Mouse (Mus musculus) hindbrain, embryonic 13.5 days (tissue): ENCODE measurements around the gene Tmem236. TPM values are rescaled to one million over a fixed set of nuclear protein-coding genes. Genes with fewer than 3 reads are reported as not detected.

Source experiments
- ATAC-seq: fragments of 200-750 bp; cut with Nextera tagmentation; 2 replicates; pipeline ENCODE4 v1.8.0; 2017; ENCODE audit warnings: moderate TSS enrichment; ENCODE audit not compliant: low FRiP score
- H3K27ac ChIP-seq: fragments of 300-500 bp; sonication (generic); 2 replicates; pipeline ENCODE4 v1.5.1; 2015; ENCODE audit warnings: inconsistent platforms, mild to moderate bottlenecking, moderate library complexity
- H3K27me3 ChIP-seq: fragments of 300-500 bp; sonication (generic); 2 replicates; pipeline ENCODE4 v1.6.1; 2015; ENCODE audit warnings: mild to moderate bottlenecking, inconsistent platforms
- H3K36me3 ChIP-seq: fragments of 300-500 bp; sonication (generic); 2 replicates; pipeline ENCODE4 v1.6.1; 2015; ENCODE audit warnings: mild to moderate bottlenecking, inconsistent platforms
- H3K4me1 ChIP-seq: fragments of 300-500 bp; sonication (generic); replicated peaks from 2 replicates; pipeline ENCODE4 v1.6.1; 2015; ENCODE audit warnings: inconsistent platforms
- H3K4me2 ChIP-seq: fragments of 300-500 bp; sonication (generic); 2 replicates; pipeline ENCODE4 v1.6.1; 2015; ENCODE audit warnings: inconsistent platforms, mild to moderate bottlenecking, moderate library complexity
- H3K4me3 ChIP-seq: fragments of 300-500 bp; sonication (generic); 2 replicates; pipeline ENCODE4 v1.5.1; 2015; ENCODE audit warnings: mild to moderate bottlenecking, inconsistent platforms
- H3K9ac ChIP-seq: fragments of 300-500 bp; sonication (generic); 2 replicates; pipeline ENCODE4 v1.6.1; 2015; ENCODE audit warnings: mild to moderate bottlenecking, inconsistent platforms
- H3K9me3 ChIP-seq: fragments of 300-500 bp; sonication (generic); 2 replicates; pipeline ENCODE4 v1.6.1; 2016; ENCODE audit warnings: inconsistent platforms
- WGBS: fragments of 180-500 bp; shearing (Covaris S2); methylation state at CpG from one replicate; pipeline ENCODE4 v1.1.7; 2015; 5-methylcytosine and 5-hydroxymethylcytosine counted together
- polyA plus RNA-seq: library from polyadenylated mRNA; unstranded; fragments of >200 nt; fragmentation: Nextera tagmentation; extraction: Ambion mirVana; gene quantifications from 2 replicates; pipeline ENCODE4 v1.2.1, GENCODE M21; 2015

Tmem236 gene
- polyA plus RNA-seq, 1 experiment from 2014 or later, result 0.06 TPM

DNA sequence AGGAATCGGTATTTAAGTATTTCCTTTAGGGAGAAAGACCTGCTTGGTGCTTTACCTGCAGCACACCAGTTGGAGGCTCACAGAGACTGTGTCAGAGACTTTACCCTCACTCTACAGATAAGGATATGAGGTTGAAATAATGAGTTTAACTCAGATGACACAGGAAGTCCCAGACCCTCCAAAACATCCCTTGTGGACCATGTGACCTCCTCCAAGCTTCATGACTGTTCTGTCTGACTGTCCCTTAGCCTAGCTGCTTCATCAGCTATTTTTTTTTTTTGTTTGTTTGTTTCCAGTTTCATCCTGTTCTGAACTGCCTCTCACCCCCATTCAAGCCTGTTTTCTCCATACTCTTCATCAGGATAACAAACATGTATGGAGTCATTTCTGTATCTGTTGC is 58.6 kb downstream of the Tmem236 start:
- ATAC-seq, result no peak

DNA sequence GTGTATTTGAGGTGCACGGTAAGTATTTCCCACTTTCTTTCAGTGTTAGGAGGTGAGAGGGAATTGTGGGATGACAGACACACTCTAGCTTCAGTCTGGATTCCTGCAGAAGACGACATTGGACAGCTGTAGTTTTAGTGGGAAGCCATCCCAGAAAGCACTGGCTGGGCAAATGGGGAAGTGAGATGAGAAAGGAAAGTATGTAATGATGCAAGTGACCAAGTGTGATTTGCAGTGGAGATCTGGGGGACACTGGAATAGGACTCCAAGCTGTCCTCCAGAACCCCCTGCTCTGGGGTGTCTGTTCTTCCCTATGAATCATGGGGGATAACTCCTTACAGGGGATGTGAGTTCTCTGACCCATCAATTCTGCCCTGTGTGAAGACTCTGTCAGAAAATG is 59.7 kb downstream of the Tmem236 start:
- no peak overlapping the region for H3K4me2 ChIP-seq
- H3K27me3 ChIP-seq, result no peaks in the 10 kb centered on the region
- no peaks in the 10 kb centered on the region for H3K36me3 ChIP-seq
- WGBS, result 78% methylated on average over 2 of the region's 2 CpGs
- no peak overlapping the region for H3K27ac ChIP-seq
- no peaks in the 10 kb centered on the region for H3K9me3 ChIP-seq
- no peaks in the 10 kb centered on the region for H3K4me1 ChIP-seq
- no peak for ATAC-seq
- H3K9ac ChIP-seq, result no peak overlapping the region
- no peak overlapping the region for H3K4me3 ChIP-seq

More for the DNA sequence above, 58.6 kb downstream of the Tmem236 start:
- no peak overlapping the region for H3K27ac ChIP-seq
- 97% methylated on average over 1 of the region's 1 CpGs for WGBS
- no peaks in the 10 kb centered on the region for H3K27me3 ChIP-seq
- H3K4me1 ChIP-seq, result no peaks in the 10 kb centered on the region
- H3K9ac ChIP-seq, result no peak overlapping the region
- no peak overlapping the region for H3K4me3 ChIP-seq
- no peaks in the 10 kb centered on the region for H3K36me3 ChIP-seq
- H3K4me2 ChIP-seq, result no peak overlapping the region
- no peaks in the 10 kb centered on the region for H3K9me3 ChIP-seq

- Histone ChIP-seq H3K27ac (no peak overlapping the region), H3K4me2 (no peak overlapping the region), H3K9ac (no peak overlapping the region), H3K27me3 (no peaks in the 10 kb centered on the region), H3K4me1 (no peaks in the 10 kb centered on the region), H3K36me3 (no peaks in the 10 kb centered on the region), H3K4me3 (no peak overlapping the region), H3K9me3 (no peaks in the 10 kb centered on the region)
- WGBS, result 89% methylated on average over 5 of the region's 5 CpGs
- no peak for ATAC-seq
Measured at GRCm38 (mm10) chr2:14235319-14235718, 61.0 kb downstream of the Tmem236 start.

- Histone ChIP-seq H3K9me3 (no peaks in the 10 kb centered on the region), H3K27ac (no peak overlapping the region), H3K9ac (no peak overlapping the region), H3K4me3 (no peak overlapping the region), H3K4me1 (no peaks in the 10 kb centered on the region), H3K27me3 (no peaks in the 10 kb centered on the region), H3K4me2 (no peak overlapping the region), H3K36me3 (no peaks in the 10 kb centered on the region)
- ATAC-seq, result no peak
- 93% methylated on average over 4 of the region's 4 CpGs for WGBS
Measured at GRCm38 (mm10) chr2:14236920-14237319, 62.6 kb downstream of the Tmem236 start.

GRCm38 (mm10) chr2:14237723-14238122 is 63.4 kb downstream of the Tmem236 start:
- H3K4me2 ChIP-seq, result no peak overlapping the region
- H3K9me3 ChIP-seq, result no peaks in the 10 kb centered on the region
- 67% methylated on average over 4 of the region's 4 CpGs for WGBS

DNA sequence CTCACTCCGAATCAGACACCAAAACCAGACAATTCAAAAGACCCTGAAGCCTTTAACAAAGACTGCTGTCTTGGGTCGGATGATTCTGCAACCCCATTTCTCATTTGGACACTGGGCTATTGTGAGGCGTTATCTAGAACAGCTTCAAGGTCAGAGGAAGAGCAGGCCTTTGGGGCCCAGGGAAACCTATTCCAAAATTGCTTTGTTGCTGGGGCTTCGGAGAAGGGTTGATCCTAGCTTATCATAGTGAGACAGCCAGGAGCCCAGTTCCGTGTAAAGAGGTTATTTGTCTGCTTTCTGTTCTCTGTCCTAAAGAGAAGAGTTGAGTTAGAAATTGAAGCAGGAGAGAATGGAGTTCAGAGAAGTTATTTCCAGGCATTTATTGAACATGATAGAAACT is 64.8 kb downstream of the Tmem236 start:
- Histone ChIP-seq H3K27ac (no peak overlapping the region), H3K4me2 (no peak overlapping the region), H3K9ac (no peak overlapping the region), H3K4me1 (no peaks in the 10 kb centered on the region), H3K27me3 (no peaks in the 10 kb centered on the region), H3K36me3 (no peaks in the 10 kb centered on the region), H3K9me3 (no peaks in the 10 kb centered on the region), H3K4me3 (no peak overlapping the region)
- ATAC-seq, result no peak
- WGBS, result 34% methylated on average over 5 of the region's 5 CpGs

More at GRCm38 (mm10) chr2:14237723-14238122, 63.4 kb downstream of the Tmem236 start:
- H3K4me3 ChIP-seq, result no peak overlapping the region
- no peaks in the 10 kb centered on the region for H3K27me3 ChIP-seq
- H3K4me1 ChIP-seq, result no peaks in the 10 kb centered on the region
- no peak overlapping the region for H3K27ac ChIP-seq
- no peak for ATAC-seq
- no peak overlapping the region for H3K9ac ChIP-seq
- H3K36me3 ChIP-seq, result no peaks in the 10 kb centered on the region

GRCm38 (mm10) chr2:14244157-14244556 is 69.8 kb downstream of the Tmem236 start:
- 92% methylated on average over 5 of the region's 5 CpGs for WGBS
- no peaks in the 10 kb centered on the region for H3K9me3 ChIP-seq
- H3K4me2 ChIP-seq, result no peak overlapping the region
- no peak overlapping the region for H3K27ac ChIP-seq
- H3K27me3 ChIP-seq, result no peaks in the 10 kb centered on the region
- H3K4me1 ChIP-seq, result no peaks in the 10 kb centered on the region
- H3K4me3 ChIP-seq, result no peak overlapping the region
- H3K9ac ChIP-seq, result no peak overlapping the region
- H3K36me3 ChIP-seq, result no peaks in the 10 kb centered on the region
- no peak for ATAC-seq

- no peak overlapping the region for H3K27ac ChIP-seq
- ATAC-seq, result no peak
- no peaks in the 10 kb centered on the region for H3K27me3 ChIP-seq
- no peak overlapping the region for H3K4me3 ChIP-seq
- WGBS, result 91% methylated on average over 2 of the region's 2 CpGs
- no peaks in the 10 kb centered on the region for H3K36me3 ChIP-seq
- H3K9me3 ChIP-seq, result no peaks in the 10 kb centered on the region
- no peaks in the 10 kb centered on the region for H3K4me1 ChIP-seq
- no peak overlapping the region for H3K9ac ChIP-seq
- no peak overlapping the region for H3K4me2 ChIP-seq
Measured at GRCm38 (mm10) chr2:14244668-14245067, 70.3 kb downstream of the Tmem236 start.

GRCm38 (mm10) chr2:14249839-14250564 is 75.7 kb downstream of the Tmem236 start:
- no peak overlapping the region for H3K4me2 ChIP-seq
- no peak overlapping the region for H3K4me3 ChIP-seq
- no peaks in the 10 kb centered on the region for H3K36me3 ChIP-seq
- no peak overlapping the region for H3K27ac ChIP-seq
- no peaks in the 10 kb centered on the region for H3K27me3 ChIP-seq
- WGBS, result 85% methylated on average over 3 of the region's 3 CpGs
- no peak for ATAC-seq
- H3K9me3 ChIP-seq, result no peaks in the 10 kb centered on the region
- H3K9ac ChIP-seq, result no peak overlapping the region
- H3K4me1 ChIP-seq, result no peaks in the 10 kb centered on the region

- no peaks in the 10 kb centered on the region for H3K9me3 ChIP-seq
- WGBS, result 87% methylated on average over 3 of the region's 3 CpGs
- H3K4me2 ChIP-seq, result no peak overlapping the region
- H3K27me3 ChIP-seq, result no peaks in the 10 kb centered on the region
- no peak overlapping the region for H3K9ac ChIP-seq
- no peaks in the 10 kb centered on the region for H3K4me1 ChIP-seq
- no peaks in the 10 kb centered on the region for H3K36me3 ChIP-seq
- no peak for ATAC-seq
- H3K27ac ChIP-seq, result no peak overlapping the region
- H3K4me3 ChIP-seq, result no peak overlapping the region
Measured at GRCm38 (mm10) chr2:14251938-14252337, 77.6 kb downstream of the Tmem236 start.

DNA sequence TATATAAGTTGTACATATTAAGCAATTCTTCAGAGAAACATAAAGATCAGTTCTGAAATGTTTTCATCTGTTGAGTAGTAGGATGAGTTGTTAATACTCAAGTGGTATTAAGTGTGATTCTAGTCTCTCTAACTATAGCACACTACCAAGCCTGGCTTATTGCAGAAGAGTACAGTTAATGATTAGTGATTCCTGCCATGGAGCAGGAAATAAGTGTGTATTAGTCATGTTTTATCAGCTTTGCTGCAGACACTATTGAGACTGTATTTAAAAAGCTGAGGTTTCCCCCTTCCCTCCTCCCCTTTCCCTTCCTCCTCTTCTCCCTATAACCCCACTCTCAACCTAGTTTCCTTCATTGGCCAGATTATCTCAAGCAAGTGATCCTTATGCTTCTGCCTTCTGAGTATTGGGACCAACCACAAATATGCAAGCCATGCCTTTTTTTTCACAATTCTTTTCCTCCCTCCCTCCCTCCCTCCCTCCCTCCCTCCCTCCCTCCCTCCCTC is 84.1 kb downstream of the Tmem236 start:
- Histone ChIP-seq H3K36me3 (no peaks in the 10 kb centered on the region), H3K4me3 (no peak overlapping the region), H3K9ac (no peak overlapping the region), H3K9me3 (no peaks in the 10 kb centered on the region), H3K27ac (no peak overlapping the region), H3K4me2 (no peak overlapping the region), H3K4me1 (no peaks in the 10 kb centered on the region), H3K27me3 (no peaks in the 10 kb centered on the region)
- ATAC-seq, result no peak

- Histone ChIP-seq H3K9ac (no peak overlapping the region), H3K36me3 (no peaks in the 10 kb centered on the region), H3K9me3 (no peaks in the 10 kb centered on the region), H3K27ac (no peak overlapping the region), H3K4me1 (no peaks in the 10 kb centered on the region), H3K4me3 (no peak overlapping the region), H3K27me3 (no peaks in the 10 kb centered on the region), H3K4me2 (no peak overlapping the region)
- no peak for ATAC-seq
- WGBS, result 86% methylated on average over 1 of the region's 1 CpGs
Measured at GRCm38 (mm10) chr2:14262090-14262489, 87.8 kb downstream of the Tmem236 start.

GRCm38 (mm10) chr2:14269160-14269559 is 94.8 kb downstream of the Tmem236 start:
- Histone ChIP-seq H3K27ac (no peak overlapping the region), H3K9me3 (no peaks in the 10 kb centered on the region), H3K4me1 (no peaks in the 10 kb centered on the region), H3K4me3 (no peak overlapping the region), H3K36me3 (no peaks in the 10 kb centered on the region), H3K9ac (no peak overlapping the region), H3K27me3 (no peaks in the 10 kb centered on the region), H3K4me2 (no peak overlapping the region)
- 78% methylated on average over 1 of the region's 1 CpGs for WGBS
- no peak for ATAC-seq
